Mouse (Mus musculus): ENCODE data around the gene Olfr487. TPM values are rescaled to one million over a fixed set of nuclear protein-coding genes. Genes with fewer than 3 reads are reported as not detected.
"Not testable (repeated sequence)": the region's sequence is repeated elsewhere in the genome, so short reads cannot be mapped to it uniquely, and the experiment has no call there.

The Olfr487 gene
- polyA plus RNA-seq (2015; fragmentation: Nextera tagmentation; extraction: Ambion mirVana) = not detected in 2 replicates

DNA sequence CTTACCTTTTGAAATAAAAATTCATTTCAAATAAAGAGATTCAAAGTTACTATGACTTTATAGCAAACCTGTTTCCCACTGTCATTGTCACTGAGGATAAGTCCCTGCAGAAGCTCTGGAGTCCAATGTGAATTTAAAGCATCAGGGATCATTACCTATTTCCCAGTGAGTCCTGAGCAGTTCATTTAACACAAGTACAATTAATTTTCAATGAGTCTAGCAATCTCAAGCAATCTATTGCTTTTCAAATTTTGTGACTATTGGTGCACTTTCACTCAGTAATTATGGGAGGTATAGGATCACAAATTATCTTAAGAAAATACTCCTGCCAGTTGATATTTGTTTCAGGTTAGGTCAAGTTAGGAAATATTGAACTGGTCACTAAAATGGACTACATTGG is at the start of gene Olfr487:
Gene Olfr487 (minus strand): TSS at position 101 of the 400 bp plus-strand sequence.
- H3K4me3 ChIP-seq (replicated peaks; ENCODE audit: low read length); H3K4me2 ChIP-seq (ENCODE audit: low read depth, low read length); H3K4me1 ChIP-seq (ENCODE audit: control insufficient read depth, insufficient read depth, low read length); ATAC-seq (ENCODE audit: insufficient read depth, low FRiP score); H3K27me3 ChIP-seq (ENCODE audit: control insufficient read depth, insufficient read depth, low read length); H3K36me3 ChIP-seq (ENCODE audit: control insufficient read depth, insufficient read depth, low read length); H3K27ac ChIP-seq (ENCODE audit: low read length); H3K9me3 ChIP-seq (replicated peaks; ENCODE audit: control insufficient read depth, low read length); H3K9ac ChIP-seq (ENCODE audit: low read length): not testable (repeated sequence)

DNA sequence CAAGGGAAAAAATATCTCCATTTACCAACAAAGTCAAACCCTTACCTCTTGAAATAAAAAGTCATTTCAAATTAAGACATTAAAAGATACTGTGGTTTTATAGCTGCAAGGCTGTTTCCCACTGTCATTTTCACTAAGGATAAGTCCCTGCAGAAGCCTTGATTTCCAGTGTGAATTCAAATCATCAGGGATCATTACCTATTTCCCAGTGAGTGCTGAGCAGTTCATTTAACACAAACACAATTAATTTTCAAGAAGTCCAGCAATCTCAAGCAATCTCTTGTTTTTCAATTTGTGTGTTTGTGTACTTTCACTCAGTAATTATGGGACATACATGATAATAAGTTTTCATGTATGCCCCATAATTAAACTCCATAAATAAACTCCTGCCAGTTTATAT is 43.8 kb upstream of the Olfr487 start, which contains the start of gene Olfr488:
Gene Olfr488 (minus strand): TSS at position 101 of the 400 bp plus-strand sequence.
- H3K27ac ChIP-seq (ENCODE audit: low read length) = no peak within 1 kb of the TSS
- H3K36me3 ChIP-seq (ENCODE audit: control insufficient read depth, insufficient read depth, low read length) = no peaks in the 10 kb centered on the region
- H3K9me3 ChIP-seq (replicated peaks; ENCODE audit: control insufficient read depth, low read length) = no peaks in the 10 kb centered on the region
- no peak within 1 kb of the TSS for H3K4me3 ChIP-seq (replicated peaks; ENCODE audit: low read length)
- H3K4me1 ChIP-seq (ENCODE audit: control insufficient read depth, insufficient read depth, low read length) = no peaks in the 10 kb centered on the region
- no peaks in the 10 kb centered on the region for H3K27me3 ChIP-seq (ENCODE audit: control insufficient read depth, insufficient read depth, low read length)
- no peak within 1 kb of the TSS for H3K9ac ChIP-seq (ENCODE audit: low read length)
- no peak within 1 kb of the TSS for H3K4me2 ChIP-seq (ENCODE audit: low read depth, low read length)
- ATAC-seq (ENCODE audit: insufficient read depth, low FRiP score) = no peak

DNA sequence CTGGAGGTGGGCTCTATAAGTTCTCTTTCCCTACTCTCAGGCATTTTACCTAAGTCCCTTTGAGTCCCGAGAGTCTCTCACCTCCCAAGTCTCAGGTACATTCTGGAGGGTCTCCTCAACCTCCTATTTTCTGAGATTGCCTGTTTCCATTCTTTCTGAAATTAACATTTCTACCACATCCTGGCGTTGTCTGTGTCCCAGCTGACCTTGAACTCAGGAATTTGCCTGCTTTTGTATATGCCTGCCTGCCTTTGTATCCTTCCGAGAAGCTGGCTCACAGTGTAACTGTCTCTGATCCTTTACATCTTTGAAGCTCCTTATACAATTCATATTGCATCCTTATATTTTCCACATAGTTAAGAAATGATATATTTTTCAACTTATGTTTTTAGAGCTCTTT is 19.1 kb upstream of the Olfr487 start:
- no peak overlapping the region for H3K4me3 ChIP-seq (replicated peaks; ENCODE audit: low read length)
- no peaks in the 10 kb centered on the region for H3K27me3 ChIP-seq (ENCODE audit: control insufficient read depth, insufficient read depth, low read length)
- no peak for ATAC-seq (ENCODE audit: insufficient read depth, low FRiP score)
- no peaks in the 10 kb centered on the region for H3K36me3 ChIP-seq (ENCODE audit: control insufficient read depth, insufficient read depth, low read length)
- H3K4me2 ChIP-seq (ENCODE audit: low read depth, low read length) = no peak overlapping the region
- 64% methylated on average over 3 of the region's 3 CpGs for whole genome bisulfite sequencing
- no peaks in the 10 kb centered on the region for H3K4me1 ChIP-seq (ENCODE audit: control insufficient read depth, insufficient read depth, low read length)
- no peak overlapping the region for H3K9ac ChIP-seq (ENCODE audit: low read length)
- no peaks in the 10 kb centered on the region for H3K9me3 ChIP-seq (replicated peaks; ENCODE audit: control insufficient read depth, low read length)
- no peak overlapping the region for H3K27ac ChIP-seq (ENCODE audit: low read length)

DNA sequence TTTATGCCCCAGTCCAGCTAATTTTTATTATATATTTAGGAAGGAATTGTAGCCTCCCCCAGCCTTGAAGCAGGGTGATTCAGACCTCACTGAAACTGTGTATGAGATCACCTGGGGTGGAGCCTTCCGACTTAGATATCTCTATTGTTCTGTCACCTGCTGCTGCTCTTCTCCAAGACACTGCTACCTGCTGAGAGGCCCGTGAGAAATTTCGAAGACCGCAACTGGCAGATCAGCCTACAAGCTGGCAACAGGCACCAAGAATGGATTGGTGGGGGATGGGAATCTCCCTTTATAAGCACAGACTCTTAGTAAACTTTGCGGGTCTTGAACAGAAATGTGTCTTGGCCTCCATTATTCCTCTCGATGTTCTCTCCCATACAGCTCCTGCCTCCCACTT is 17.5 kb downstream of the Olfr487 start:
- Histone ChIP-seq H3K36me3 (ENCODE audit: control insufficient read depth, insufficient read depth, low read length) (no peaks in the 10 kb centered on the region), H3K9ac (ENCODE audit: low read length) (no peak overlapping the region), H3K4me2 (ENCODE audit: low read depth, low read length) (no peak overlapping the region), H3K9me3 (replicated peaks; ENCODE audit: control insufficient read depth, low read length) (no peaks in the 10 kb centered on the region), H3K27me3 (ENCODE audit: control insufficient read depth, insufficient read depth, low read length) (no peaks in the 10 kb centered on the region), H3K4me3 (replicated peaks; ENCODE audit: low read length) (no peak overlapping the region), H3K4me1 (ENCODE audit: control insufficient read depth, insufficient read depth, low read length) (no peaks in the 10 kb centered on the region), H3K27ac (ENCODE audit: low read length) (no peak overlapping the region)
- 74% methylated on average over 6 of the region's 6 CpGs for WGBS
- ATAC-seq (ENCODE audit: insufficient read depth, low FRiP score) = no peak

DNA sequence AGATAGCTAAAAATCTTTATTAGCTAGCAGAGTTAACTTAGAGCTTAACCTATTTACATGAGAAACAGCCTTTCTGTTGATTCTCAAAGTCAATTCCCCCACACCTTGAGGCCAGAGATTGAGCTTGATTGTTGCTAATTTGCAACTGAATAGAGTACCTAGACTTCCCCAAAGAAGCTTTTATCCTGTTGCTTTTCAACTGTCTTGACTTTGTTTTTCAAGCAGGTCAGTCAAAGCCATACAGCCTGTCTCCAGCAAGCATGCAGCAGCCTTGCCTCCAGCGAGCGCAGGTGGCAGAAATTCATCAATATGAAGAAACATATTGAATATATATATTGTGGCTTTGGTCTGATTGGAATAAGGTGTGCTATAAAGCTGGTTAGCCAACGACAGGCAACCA is 18.1 kb downstream of the Olfr487 start:
- not testable (repeated sequence) for H3K4me2 ChIP-seq (ENCODE audit: low read depth, low read length); H3K36me3 ChIP-seq (ENCODE audit: control insufficient read depth, insufficient read depth, low read length); H3K27ac ChIP-seq (ENCODE audit: low read length); H3K4me1 ChIP-seq (ENCODE audit: control insufficient read depth, insufficient read depth, low read length); ATAC-seq (ENCODE audit: insufficient read depth, low FRiP score); H3K4me3 ChIP-seq (replicated peaks; ENCODE audit: low read length); H3K27me3 ChIP-seq (ENCODE audit: control insufficient read depth, insufficient read depth, low read length); H3K9ac ChIP-seq (ENCODE audit: low read length); H3K9me3 ChIP-seq (replicated peaks; ENCODE audit: control insufficient read depth, low read length)
- 57% methylated on average over 3 of the region's 3 CpGs for WGBS

DNA sequence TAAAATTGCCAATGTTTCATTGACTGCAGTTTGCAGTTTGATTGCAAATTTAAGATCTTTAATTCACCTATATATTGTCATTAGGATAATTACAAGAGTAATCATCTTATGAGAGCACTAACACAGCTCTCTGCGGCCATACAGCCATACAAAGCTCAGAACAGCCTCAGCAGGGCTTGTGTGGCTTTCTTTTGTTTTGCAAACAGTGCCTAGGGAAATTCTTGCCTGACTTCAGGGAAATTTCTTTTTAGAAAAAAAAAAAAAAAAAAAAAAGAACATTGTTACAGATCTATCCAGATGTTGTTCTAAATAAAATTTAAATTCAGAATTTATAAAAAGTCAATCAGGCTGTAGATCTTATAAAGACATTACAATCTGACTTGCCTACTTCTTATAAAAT is 21.7 kb downstream of the Olfr487 start:
- WGBS = 59% methylated on average over 1 of the region's 1 CpGs
- not testable (repeated sequence) for H3K4me1 ChIP-seq (ENCODE audit: control insufficient read depth, insufficient read depth, low read length); H3K36me3 ChIP-seq (ENCODE audit: control insufficient read depth, insufficient read depth, low read length); H3K4me3 ChIP-seq (replicated peaks; ENCODE audit: low read length); H3K9me3 ChIP-seq (replicated peaks; ENCODE audit: control insufficient read depth, low read length); H3K27me3 ChIP-seq (ENCODE audit: control insufficient read depth, insufficient read depth, low read length); H3K27ac ChIP-seq (ENCODE audit: low read length); H3K9ac ChIP-seq (ENCODE audit: low read length); ATAC-seq (ENCODE audit: insufficient read depth, low FRiP score); H3K4me2 ChIP-seq (ENCODE audit: low read depth, low read length)

DNA sequence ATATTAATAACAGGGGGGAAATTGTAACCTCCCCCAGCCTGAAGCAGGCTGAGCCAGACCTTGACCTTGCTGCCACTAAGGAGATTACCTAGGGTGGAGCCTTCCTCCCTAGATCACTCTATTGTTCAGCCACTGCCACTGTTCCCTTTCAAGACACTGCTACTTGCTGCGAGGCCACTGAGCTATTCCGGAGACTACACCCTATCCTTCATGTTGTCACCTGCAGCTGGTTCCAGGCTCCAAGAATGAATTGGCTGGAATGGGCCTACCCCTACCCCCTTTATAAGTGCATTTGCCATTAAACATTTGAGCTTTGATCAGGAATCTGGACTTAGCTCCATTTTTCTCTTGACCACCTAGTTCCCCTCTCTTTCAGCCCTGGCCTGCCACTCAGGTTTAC is 23.2 kb downstream of the Olfr487 start:
- H3K4me1 ChIP-seq (ENCODE audit: control insufficient read depth, insufficient read depth, low read length); H3K9me3 ChIP-seq (replicated peaks; ENCODE audit: control insufficient read depth, low read length); H3K9ac ChIP-seq (ENCODE audit: low read length); H3K4me3 ChIP-seq (replicated peaks; ENCODE audit: low read length); H3K4me2 ChIP-seq (ENCODE audit: low read depth, low read length); ATAC-seq (ENCODE audit: insufficient read depth, low FRiP score); H3K27ac ChIP-seq (ENCODE audit: low read length); H3K27me3 ChIP-seq (ENCODE audit: control insufficient read depth, insufficient read depth, low read length); H3K36me3 ChIP-seq (ENCODE audit: control insufficient read depth, insufficient read depth, low read length): not testable (repeated sequence)
- 60% methylated on average over 2 of the region's 2 CpGs for WGBS

DNA sequence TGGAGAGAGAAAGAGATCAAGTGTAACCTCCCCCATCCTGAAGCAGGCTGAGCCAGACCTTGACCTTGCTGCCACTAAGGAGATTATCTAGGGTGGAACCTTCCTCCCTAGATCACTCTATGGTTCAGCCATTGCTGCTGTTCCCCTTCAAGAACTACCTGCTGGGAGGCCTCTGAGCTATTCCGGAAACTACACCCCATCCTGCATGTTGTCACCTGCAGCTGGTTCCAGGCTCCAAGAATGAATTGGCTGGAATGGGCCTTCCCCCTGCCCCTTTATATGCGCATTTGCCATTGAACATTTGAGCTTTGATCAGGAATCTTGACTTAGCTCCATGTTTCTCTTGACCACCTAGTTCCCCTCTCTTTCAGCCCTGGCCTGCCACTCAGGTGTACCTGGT is 29.2 kb downstream of the Olfr487 start:
- not testable (repeated sequence) for H3K4me3 ChIP-seq (replicated peaks; ENCODE audit: low read length); H3K36me3 ChIP-seq (ENCODE audit: control insufficient read depth, insufficient read depth, low read length); H3K9me3 ChIP-seq (replicated peaks; ENCODE audit: control insufficient read depth, low read length); H3K4me2 ChIP-seq (ENCODE audit: low read depth, low read length); H3K9ac ChIP-seq (ENCODE audit: low read length); H3K27ac ChIP-seq (ENCODE audit: low read length); H3K27me3 ChIP-seq (ENCODE audit: control insufficient read depth, insufficient read depth, low read length); H3K4me1 ChIP-seq (ENCODE audit: control insufficient read depth, insufficient read depth, low read length); ATAC-seq (ENCODE audit: insufficient read depth, low FRiP score)
- WGBS = 79% methylated on average over 2 of the region's 2 CpGs

DNA sequence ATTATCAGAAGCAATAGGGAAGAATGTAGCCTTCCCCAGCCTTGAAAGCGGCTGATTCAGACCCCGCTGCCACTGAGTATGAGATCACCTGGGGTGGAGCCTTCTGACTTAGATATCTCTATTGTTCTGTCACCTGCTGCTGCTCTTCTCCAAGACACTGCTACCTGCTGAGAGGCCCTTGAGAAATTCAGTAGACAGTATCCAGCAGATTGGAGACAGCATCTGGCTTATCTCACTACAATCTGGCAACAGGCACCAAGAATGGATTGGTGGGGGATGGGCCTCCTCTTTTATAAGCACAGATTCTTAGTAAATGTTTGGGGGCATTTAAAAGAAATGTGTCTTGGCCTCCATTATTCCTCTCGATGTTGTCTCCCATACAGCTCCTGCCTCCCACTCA is 30.0 kb downstream of the Olfr487 start:
- H3K9ac ChIP-seq (ENCODE audit: low read length); H3K27me3 ChIP-seq (ENCODE audit: control insufficient read depth, insufficient read depth, low read length); H3K9me3 ChIP-seq (replicated peaks; ENCODE audit: control insufficient read depth, low read length); H3K4me2 ChIP-seq (ENCODE audit: low read depth, low read length); H3K36me3 ChIP-seq (ENCODE audit: control insufficient read depth, insufficient read depth, low read length); H3K27ac ChIP-seq (ENCODE audit: low read length); ATAC-seq (ENCODE audit: insufficient read depth, low FRiP score); H3K4me3 ChIP-seq (replicated peaks; ENCODE audit: low read length); H3K4me1 ChIP-seq (ENCODE audit: control insufficient read depth, insufficient read depth, low read length): not testable (repeated sequence)
- 77% methylated on average over 3 of the region's 3 CpGs for WGBS

DNA sequence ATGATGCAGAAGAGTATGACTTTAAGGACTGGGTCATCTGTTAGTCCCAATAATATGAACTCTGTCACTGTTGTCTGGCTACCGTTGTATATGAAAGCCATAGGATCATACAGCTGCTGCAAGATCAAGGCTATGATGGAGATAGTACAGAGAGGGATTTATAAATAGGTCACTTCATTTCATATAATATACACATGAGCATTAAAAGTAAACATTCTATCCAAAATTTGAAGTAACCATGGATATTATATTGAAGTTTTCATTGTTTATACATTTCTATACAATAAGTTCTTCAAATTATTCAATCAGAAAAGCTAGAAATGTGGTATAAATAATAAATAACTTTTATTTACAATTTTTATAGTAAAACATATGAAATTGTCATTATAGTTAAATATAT is 41.8 kb downstream of the Olfr487 start, which contains the start of gene Olfr486:
Gene Olfr486 (minus strand): TSS at position 101 of the 400 bp plus-strand sequence.
- H3K9me3 ChIP-seq (replicated peaks; ENCODE audit: control insufficient read depth, low read length); H3K4me1 ChIP-seq (ENCODE audit: control insufficient read depth, insufficient read depth, low read length); H3K36me3 ChIP-seq (ENCODE audit: control insufficient read depth, insufficient read depth, low read length); H3K4me3 ChIP-seq (replicated peaks; ENCODE audit: low read length); H3K27me3 ChIP-seq (ENCODE audit: control insufficient read depth, insufficient read depth, low read length); H3K27ac ChIP-seq (ENCODE audit: low read length); H3K9ac ChIP-seq (ENCODE audit: low read length); ATAC-seq (ENCODE audit: insufficient read depth, low FRiP score); H3K4me2 ChIP-seq (ENCODE audit: low read depth, low read length): not testable (repeated sequence)
- 85% methylated on average over 1 of the region's 1 CpGs for WGBS

Measured in stomach, embryonic 16.5 days (tissue).